Mouse (Mus musculus) heart, adult 9 months (tissue): ENCODE measurements around the gene Olfr681.
"Not testable (repeated sequence)": the region's sequence is repeated elsewhere in the genome, so short reads cannot be mapped to it uniquely, and the experiment has no call there.

Experiments used
- DNase-seq, 2 experiments: peaks; one replicate each; pipeline ENCODE4 v3.0.0; 2022; ENCODE audit warnings: low spot score in 2 of 2

Gene Olfr681

DNA sequence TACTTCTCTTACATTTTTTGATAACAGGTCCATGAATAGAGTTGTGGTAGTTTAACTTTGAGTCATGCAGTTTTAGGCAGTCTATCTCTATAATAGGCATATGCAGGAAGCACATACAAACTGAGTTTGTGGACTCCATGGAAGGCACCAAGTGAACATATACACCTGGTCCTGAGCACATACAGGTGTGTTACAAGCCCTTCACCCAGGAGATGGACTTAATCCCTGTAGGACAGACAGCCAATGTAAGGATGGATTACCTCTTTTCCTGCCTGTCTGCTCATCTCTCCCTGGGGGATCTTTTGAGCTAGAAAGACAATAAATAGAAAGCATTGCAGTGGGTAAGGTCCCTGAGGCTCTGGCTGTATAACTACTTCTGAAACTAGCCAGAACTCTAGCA is at the start of gene Olfr681:
TSS of gene Olfr681 (plus strand) at position 301 of the 400 bp plus-strand sequence.
- no peak for DNase-seq

DNA sequence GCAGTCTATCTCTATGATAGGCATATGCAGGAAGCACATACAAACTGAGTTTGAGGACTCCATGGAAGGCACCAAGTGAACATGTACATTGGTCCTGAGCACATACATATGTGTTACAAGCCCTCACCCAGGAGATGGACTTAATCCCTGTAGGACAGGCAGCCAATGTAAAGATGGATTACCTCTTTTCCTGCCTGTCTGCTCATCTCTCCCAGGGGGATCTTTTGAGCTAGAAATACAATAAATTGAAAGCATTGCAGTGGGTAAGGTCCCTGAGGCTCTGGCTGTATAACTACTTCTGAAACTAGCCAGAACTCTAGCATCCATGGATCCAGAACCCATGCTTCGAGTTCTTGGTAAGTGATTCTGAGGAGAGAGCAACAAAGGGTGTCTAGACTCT is 35.7 kb upstream of the Olfr681 start, which contains the start of gene Olfr679:
TSS of gene Olfr679 (plus strand) at position 301 of the 400 bp plus-strand sequence.
- no peak for DNase-seq

DNA sequence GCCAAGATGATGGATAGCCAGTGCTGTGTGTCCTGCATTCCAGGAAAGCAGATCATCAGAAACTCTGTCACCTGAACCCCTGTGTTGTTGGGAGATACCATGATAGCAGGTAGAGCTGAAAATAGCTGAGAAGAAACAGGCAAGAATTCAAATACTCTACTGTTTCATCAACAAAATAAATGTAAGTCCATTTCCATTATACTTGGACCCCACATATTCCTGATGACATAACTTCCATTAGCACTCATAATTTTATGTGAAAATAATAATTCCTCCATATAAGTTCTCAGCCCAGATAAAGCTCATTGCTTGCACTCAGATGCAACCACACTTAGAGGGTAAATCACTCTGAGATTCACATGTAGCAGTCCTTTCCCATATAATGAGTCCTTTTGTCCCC is 23.9 kb upstream of the Olfr681 start, which contains the start of gene Olfr680-ps1:
TSS of gene Olfr680-ps1 (minus strand) at position 101 of the 400 bp plus-strand sequence.
- DNase-seq, result not testable (repeated sequence)

DNA sequence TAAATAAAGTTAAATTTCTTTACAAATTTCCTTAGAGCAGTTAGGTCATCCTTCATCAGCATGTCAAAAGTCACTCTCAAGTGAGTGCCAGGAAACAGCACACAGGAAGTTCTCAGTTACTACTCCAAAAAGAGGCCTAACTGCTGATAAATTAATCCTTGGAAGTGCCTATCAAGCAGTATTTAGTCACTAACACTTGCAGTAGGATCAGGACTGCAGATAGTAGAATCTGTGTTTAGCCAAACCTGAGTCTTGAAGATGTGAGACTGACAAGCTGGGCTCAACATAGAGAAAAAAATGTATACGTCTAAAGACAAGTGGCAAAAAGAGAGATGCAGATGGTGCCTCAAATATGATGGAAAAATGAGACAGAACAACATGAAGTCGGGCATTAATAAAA is 24.6 kb downstream of the Olfr681 start:
- no peak for DNase-seq

DNA sequence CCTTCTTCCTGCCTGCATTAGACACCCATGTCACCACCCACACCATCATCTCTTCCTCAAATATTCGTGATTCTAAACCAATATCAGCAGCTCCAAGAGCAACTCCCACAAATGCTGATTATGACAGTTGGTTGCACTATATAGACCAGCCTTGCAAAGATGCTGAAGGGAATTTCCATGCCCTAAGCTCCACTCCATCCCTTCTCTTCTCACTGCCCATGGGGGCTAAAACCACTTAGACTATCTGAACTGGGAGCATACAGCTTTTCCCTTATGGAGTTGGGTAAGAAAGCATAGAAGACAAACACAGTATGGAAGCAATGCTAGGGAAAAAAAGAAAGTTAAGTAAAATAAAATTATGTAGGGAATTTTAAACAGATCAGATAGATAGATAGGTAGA is 30.3 kb downstream of the Olfr681 start, which contains the start of gene Olfr683:
TSS of gene Olfr683 (minus strand) at position 101 of the 400 bp plus-strand sequence.
- no peak for DNase-seq

GRCm38 (mm10) chr7:105163553-105163952 is 46.9 kb downstream of the Olfr681 start, which contains the start of gene Olfr684:
Olfr684 (minus strand) TSS chr7:105163653.
- DNase-seq, result no peak

DNA sequence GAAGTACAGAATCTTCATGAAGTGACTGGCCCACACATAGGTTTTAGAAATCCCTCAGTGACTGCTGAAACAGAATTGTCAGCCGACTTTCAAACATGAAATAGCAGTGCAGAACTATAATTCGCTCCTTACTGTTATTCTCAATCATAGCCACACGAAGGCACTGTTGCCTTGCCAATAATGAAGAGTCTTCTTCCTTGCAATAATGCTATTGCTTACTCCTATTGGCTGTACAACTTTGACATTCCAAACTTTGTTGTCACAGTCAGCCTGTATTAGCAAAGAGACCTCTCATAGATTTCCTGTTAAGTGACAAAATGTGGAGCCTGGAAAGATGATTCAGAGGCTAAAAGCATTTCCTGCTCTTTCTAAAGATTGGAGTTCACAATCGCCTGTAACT is 54.1 kb downstream of the Olfr681 start:
- DNase-seq, result peak; percentile 1 to 6
